Mouse (Mus musculus): ENCODE data around the gene Zbtb37. TPM values are rescaled to one million over a fixed set of nuclear protein-coding genes. Genes with fewer than 3 reads are reported as not detected.

Gene Zbtb37
- polyA plus RNA-seq, 1 experiment, result 0.32 TPM

DNA sequence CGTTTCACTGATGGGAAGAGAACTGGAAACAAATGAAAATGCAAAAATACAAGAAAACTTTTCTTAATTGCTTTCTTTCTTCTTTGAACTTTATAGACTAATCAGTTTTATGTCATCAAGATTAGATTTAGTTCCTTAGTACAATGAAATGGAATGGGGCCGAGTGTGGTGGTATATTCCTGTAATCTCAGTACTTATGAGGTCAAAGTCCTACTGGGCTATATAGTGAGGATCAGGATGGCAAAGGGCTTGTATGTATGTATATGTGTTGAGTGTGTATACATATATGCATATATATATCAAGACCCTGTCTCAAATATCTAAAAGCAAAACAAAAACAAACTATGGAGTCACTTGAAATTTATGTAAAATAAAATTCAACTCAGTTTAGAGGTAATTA lies 18.3 kb downstream of the Zbtb37 start:
- Histone ChIP-seq H3K4me3 (ENCODE audit: low read depth, low read length) (no peak overlapping the region), H3K36me3 (ENCODE audit: control insufficient read depth, insufficient read depth, low read length) (peaks cover 6% of the 10 kb centered on the region; the same call in 1 of the 2 replicates), H3K4me1 (ENCODE audit: control insufficient read depth, insufficient read depth, insufficient read length, low read length) (no peaks in the 10 kb centered on the region), H3K27ac (ENCODE audit: insufficient read depth, low read depth, low read length) (no peak overlapping the region), H3K27me3 (ENCODE audit: control insufficient read depth, insufficient read depth, low read length) (no peaks in the 10 kb centered on the region)
- TF ChIP-seq POLR2A (IDR thresholded peaks at IDR 0.05; ENCODE audit: low read depth, low read length), result no peak
- TF ChIP-seq CTCF (IDR thresholded peaks at IDR 0.05; ENCODE audit: extremely low read depth, insufficient read length, insufficient replicate concordance, low read depth, low read length), result no peak
- WGBS, result 40% methylated on average over 2 of the region's 2 CpGs

DNA sequence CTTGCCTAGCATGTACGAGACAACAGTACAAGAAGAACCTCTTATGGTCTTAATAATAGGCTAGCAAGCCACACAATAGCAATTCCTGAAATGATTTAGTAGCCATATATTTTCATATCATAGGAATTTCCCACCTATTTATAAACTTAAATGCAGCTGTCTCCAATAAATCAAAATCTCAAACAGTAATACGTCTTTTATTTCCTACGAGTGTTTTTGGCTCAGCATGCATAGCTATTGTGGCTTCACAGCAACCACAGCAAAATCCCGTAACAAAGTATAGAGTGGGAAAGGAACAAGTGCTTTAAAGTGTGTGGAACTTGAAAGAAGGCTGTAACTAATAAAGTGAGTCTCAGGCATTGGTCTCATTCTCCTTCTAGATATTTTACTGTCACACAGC lies 24.2 kb downstream of the Zbtb37 start:
- 0 out of 2 replicates have a peak, but pooled peaks cover 7% of the 10 kb centered on the region for H3K36me3 ChIP-seq (ENCODE audit: control insufficient read depth, insufficient read depth, low read length)
- WGBS, result 87% methylated on average over 4 of the region's 4 CpGs
- TF ChIP-seq CTCF (IDR thresholded peaks at IDR 0.05; ENCODE audit: extremely low read depth, insufficient read length, insufficient replicate concordance, low read depth, low read length) (no peak), POLR2A (IDR thresholded peaks at IDR 0.05; ENCODE audit: low read depth, low read length) (no peak)
- H3K4me1 ChIP-seq (ENCODE audit: control insufficient read depth, insufficient read depth, insufficient read length, low read length), result no peaks in the 10 kb centered on the region
- H3K4me3 ChIP-seq (ENCODE audit: low read depth, low read length), result no peak overlapping the region
- H3K27me3 ChIP-seq (ENCODE audit: control insufficient read depth, insufficient read depth, low read length), result no peaks in the 10 kb centered on the region
- no peak overlapping the region for H3K27ac ChIP-seq (ENCODE audit: insufficient read depth, low read depth, low read length)

DNA sequence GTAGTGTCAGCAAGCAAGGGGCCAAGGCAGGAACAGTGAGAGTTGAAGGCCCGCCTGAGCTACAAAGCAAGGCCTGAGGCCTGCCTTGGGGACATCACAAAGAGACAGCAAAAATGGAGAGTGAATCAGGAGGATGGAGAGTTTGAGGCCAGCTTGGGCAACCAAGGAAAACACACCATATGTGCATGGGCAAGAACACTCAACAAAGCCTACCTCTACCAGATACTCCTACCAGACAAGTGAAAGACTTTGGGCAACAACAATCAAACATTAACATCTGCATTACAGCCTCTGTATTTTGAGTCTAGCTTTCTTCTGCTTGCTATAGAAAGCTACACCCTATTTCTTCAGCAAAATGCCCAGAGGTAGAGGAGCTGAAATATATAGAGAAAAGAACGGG lies 26.6 kb downstream of the Zbtb37 start:
- WGBS, result 97% methylated on average over 2 of the region's 2 CpGs
- Histone ChIP-seq H3K4me1 (ENCODE audit: control insufficient read depth, insufficient read depth, insufficient read length, low read length) (no peaks in the 10 kb centered on the region), H3K27me3 (ENCODE audit: control insufficient read depth, insufficient read depth, low read length) (no peaks in the 10 kb centered on the region), H3K36me3 (ENCODE audit: control insufficient read depth, insufficient read depth, low read length) (0 out of 2 replicates have a peak, but pooled peaks cover 7% of the 10 kb centered on the region), H3K4me3 (ENCODE audit: low read depth, low read length) (no peak overlapping the region), H3K27ac (ENCODE audit: insufficient read depth, low read depth, low read length) (no peak overlapping the region)
- TF ChIP-seq CTCF (IDR thresholded peaks at IDR 0.05; ENCODE audit: extremely low read depth, insufficient read length, insufficient replicate concordance, low read depth, low read length) (no peak), POLR2A (IDR thresholded peaks at IDR 0.05; ENCODE audit: low read depth, low read length) (no peak)

DNA sequence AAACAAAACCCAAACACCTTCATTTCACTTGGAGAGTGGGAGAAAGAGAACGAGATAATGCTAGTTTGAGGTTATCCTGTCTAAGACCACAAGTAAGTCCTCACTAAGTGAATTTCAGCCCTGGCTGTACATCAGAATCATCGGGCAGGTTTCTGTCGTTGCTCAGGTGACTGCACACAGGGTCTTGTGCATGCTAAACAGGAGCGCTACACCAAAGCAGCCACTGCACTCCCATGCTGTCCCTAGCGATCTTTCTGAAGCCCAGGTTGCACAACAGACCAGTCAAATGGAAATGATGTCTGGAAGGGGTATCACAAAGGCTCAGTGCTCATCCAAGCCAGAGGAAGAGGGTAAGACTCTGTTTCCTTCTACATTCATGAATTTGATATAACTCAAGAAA lies 28.2 kb downstream of the Zbtb37 start:
- TF ChIP-seq POLR2A (IDR thresholded peaks at IDR 0.05; ENCODE audit: low read depth, low read length) (no peak), CTCF (IDR thresholded peaks at IDR 0.05; ENCODE audit: extremely low read depth, insufficient read length, insufficient replicate concordance, low read depth, low read length) (no peak)
- no peaks in the 10 kb centered on the region for H3K27me3 ChIP-seq (ENCODE audit: control insufficient read depth, insufficient read depth, low read length)
- no peak overlapping the region for H3K27ac ChIP-seq (ENCODE audit: insufficient read depth, low read depth, low read length)
- H3K4me1 ChIP-seq (ENCODE audit: control insufficient read depth, insufficient read depth, insufficient read length, low read length), result no peaks in the 10 kb centered on the region
- no peak overlapping the region for H3K4me3 ChIP-seq (ENCODE audit: low read depth, low read length)
- H3K36me3 ChIP-seq (ENCODE audit: control insufficient read depth, insufficient read depth, low read length), result peaks cover 6% of the 10 kb centered on the region; the same call in 1 of the 2 replicates
- 92% methylated on average over 5 of the region's 5 CpGs for WGBS

DNA sequence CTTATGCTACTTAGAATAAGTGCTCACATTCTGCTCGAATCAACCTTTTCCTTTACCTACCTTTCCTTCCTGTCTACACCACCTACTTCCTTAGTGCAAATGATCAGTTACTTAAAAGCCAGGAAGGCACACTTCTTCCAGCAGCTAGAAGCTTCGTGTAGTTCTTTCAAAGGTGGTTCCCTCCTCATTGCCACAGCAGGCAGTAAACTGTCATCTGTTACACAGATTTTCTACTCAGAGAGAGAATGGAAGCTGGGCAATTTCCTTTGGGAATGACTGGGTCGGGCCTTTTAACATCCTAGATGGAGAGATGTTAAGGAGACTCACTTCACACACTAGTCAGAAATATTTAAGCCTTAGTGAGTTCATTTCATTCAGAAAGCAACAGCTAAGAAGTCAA lies 29.1 kb downstream of the Zbtb37 start:
- no peak for TF ChIP-seq POLR2A (IDR thresholded peaks at IDR 0.05; ENCODE audit: low read depth, low read length)
- no peak for TF ChIP-seq CTCF (IDR thresholded peaks at IDR 0.05; ENCODE audit: extremely low read depth, insufficient read length, insufficient replicate concordance, low read depth, low read length)
- H3K4me1 ChIP-seq (ENCODE audit: control insufficient read depth, insufficient read depth, insufficient read length, low read length), result no peaks in the 10 kb centered on the region
- 67% methylated on average over 3 of the region's 3 CpGs for WGBS
- peaks cover 5% of the 10 kb centered on the region; the same call in 1 of the 2 replicates for H3K36me3 ChIP-seq (ENCODE audit: control insufficient read depth, insufficient read depth, low read length)
- H3K27me3 ChIP-seq (ENCODE audit: control insufficient read depth, insufficient read depth, low read length), result no peaks in the 10 kb centered on the region
- no peak overlapping the region for H3K4me3 ChIP-seq (ENCODE audit: low read depth, low read length)
- no peak overlapping the region for H3K27ac ChIP-seq (ENCODE audit: insufficient read depth, low read depth, low read length)

DNA sequence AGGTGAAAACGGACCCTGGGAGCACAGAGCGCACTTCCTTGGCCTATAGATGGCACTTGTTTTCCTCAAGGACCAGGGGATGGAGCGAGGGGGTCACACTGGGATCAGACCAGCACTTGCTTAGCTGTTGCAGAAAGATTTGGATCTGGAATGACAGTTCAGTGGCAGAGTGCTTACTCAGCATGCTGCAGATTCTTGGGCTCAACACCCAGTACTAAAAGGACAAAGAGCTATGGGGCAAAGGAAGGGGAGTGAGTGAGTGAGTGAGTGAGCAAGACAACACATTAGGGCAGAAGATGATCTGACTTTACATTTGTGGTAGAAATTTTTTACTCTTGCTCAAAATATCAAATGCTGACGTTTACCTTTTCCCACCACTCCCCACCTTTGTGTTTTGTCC lies 29.7 kb downstream of the Zbtb37 start:
- Histone ChIP-seq H3K4me3 (ENCODE audit: low read depth, low read length) (no peak overlapping the region), H3K27me3 (ENCODE audit: control insufficient read depth, insufficient read depth, low read length) (no peaks in the 10 kb centered on the region), H3K4me1 (ENCODE audit: control insufficient read depth, insufficient read depth, insufficient read length, low read length) (no peaks in the 10 kb centered on the region), H3K36me3 (ENCODE audit: control insufficient read depth, insufficient read depth, low read length) (peaks cover 5% of the 10 kb centered on the region; the same call in 1 of the 2 replicates), H3K27ac (ENCODE audit: insufficient read depth, low read depth, low read length) (no peak overlapping the region)
- WGBS, result 84% methylated on average over 4 of the region's 4 CpGs
- TF ChIP-seq CTCF (IDR thresholded peaks at IDR 0.05; ENCODE audit: extremely low read depth, insufficient read length, insufficient replicate concordance, low read depth, low read length) (no peak), POLR2A (IDR thresholded peaks at IDR 0.05; ENCODE audit: low read depth, low read length) (no peak)

DNA sequence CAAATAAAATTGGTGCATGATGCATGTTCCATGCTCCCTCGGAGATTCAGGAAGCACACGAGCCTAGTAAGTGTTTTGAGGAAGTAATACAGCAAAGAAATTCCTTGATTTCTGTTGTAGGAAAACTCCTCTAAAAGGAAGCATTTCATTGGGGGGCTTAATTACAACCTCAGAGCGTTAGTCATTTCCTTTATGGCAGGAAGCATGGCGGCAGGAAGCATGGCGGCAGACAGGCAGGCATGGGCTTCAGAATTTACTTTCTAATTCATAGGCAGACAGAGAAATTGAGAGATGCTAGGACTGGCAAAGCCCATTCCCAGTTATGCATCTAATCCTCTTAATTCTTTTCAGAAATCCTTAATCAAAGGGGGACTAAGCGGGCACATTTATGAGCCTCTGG lies 40.8 kb downstream of the Zbtb37 start:
- Histone ChIP-seq H3K27ac (ENCODE audit: insufficient read depth, low read depth, low read length) (no peak overlapping the region), H3K4me1 (ENCODE audit: control insufficient read depth, insufficient read depth, insufficient read length, low read length) (no peaks in the 10 kb centered on the region), H3K36me3 (ENCODE audit: control insufficient read depth, insufficient read depth, low read length) (no peaks in the 10 kb centered on the region), H3K27me3 (ENCODE audit: control insufficient read depth, insufficient read depth, low read length) (no peaks in the 10 kb centered on the region), H3K4me3 (ENCODE audit: low read depth, low read length) (no peak overlapping the region)
- TF ChIP-seq POLR2A (IDR thresholded peaks at IDR 0.05; ENCODE audit: low read depth, low read length), result no peak
- no peak for TF ChIP-seq CTCF (IDR thresholded peaks at IDR 0.05; ENCODE audit: extremely low read depth, insufficient read length, insufficient replicate concordance, low read depth, low read length)
- WGBS, result 87% methylated on average over 6 of the region's 6 CpGs

Measured in small intestine, adult 2 months (tissue).